Mouse (Mus musculus): ENCODE data around the gene Msi2. TPM values are rescaled to one million over a fixed set of nuclear protein-coding genes. Genes with fewer than 3 reads are reported as not detected.

Msi2 gene
- total and polyA plus RNA-seq, 2 experiments from 2014 or later: 22.1 to 94.6 TPM

DNA sequence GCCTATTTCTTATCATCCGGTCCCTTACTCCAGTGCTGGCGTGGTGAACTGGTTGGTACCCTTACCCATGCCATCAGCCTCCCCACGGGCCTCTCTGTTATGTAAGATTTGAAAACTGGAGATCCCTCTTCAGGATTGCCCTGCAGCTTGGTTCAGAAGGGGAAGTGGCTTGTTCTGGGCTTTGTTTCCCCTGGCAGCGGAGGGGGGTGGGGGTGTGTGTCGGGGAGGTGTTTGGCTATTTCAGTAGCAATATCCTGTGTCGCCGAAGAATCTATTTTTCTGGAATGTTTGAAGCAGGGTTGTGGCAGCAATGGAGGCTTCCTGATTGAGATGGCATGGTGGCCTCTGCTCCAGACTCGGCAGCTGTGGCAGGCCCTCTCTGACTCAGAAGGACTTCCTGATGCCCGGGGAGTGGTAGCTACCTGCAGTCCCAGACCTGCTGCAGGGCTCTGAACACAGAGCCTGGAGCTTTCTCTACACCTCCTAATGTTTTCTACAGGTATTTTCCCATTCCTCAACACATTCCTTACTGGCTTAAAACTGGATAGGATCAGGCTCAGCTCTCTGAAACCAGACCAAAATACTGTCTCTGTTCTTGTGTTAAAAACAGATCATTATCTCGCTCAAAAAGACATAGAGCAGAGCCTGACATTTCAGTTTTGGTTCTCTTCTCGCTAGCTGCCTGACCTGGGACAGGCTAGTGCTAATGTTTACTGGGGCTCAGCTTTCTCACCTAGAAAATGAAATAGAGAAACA lies 104.4 kb downstream of the Msi2 start:
- Histone ChIP-seq H3K9ac (replicated peaks; ENCODE audit: low read depth, low read length) (no peak overlapping the region; the same call in 1 of the 2 replicates), H3K4me3 (ENCODE audit: low read depth, low read length) (no peak overlapping the region), H3K4me2 (ENCODE audit: low read depth, low read length) (peak overlapping the region; percentile 43; the same call in 1 of the 2 replicates), H3K27ac (ENCODE audit: low read depth) (peak overlapping the region; percentile 78), H3K36me3 (replicated peaks; ENCODE audit: control insufficient read depth, insufficient read depth, low read length) (no peaks in the 10 kb centered on the region), H3K9me3 (replicated peaks; ENCODE audit: control insufficient read depth, low read length) (no peaks in the 10 kb centered on the region), H3K4me1 (ENCODE audit: control insufficient read depth, insufficient read depth) (peaks cover 43% of the 10 kb centered on the region), H3K27me3 (ENCODE audit: control insufficient read depth, insufficient read depth, low read length) (no peaks in the 10 kb centered on the region)
- DNase-seq (ENCODE audit: low spot score) (no peak), ATAC-seq (ENCODE audit: insufficient read depth, low read depth) (0 out of 2 replicates have a peak, but pooled peaks have one; percentile 10)
- TF ChIP-seq EP300 (IDR thresholded peaks at IDR 0.05; ENCODE audit: low read depth): no peak
- no peak for TF ChIP-seq CTCF (IDR thresholded peaks at IDR 0.05; ENCODE audit: low read depth)
- WGBS: 18% methylated on average over 11 of the region's 11 CpGs

- WGBS: 49% methylated on average over 6 of the region's 6 CpGs
- no peak for ATAC-seq (ENCODE audit: insufficient read depth, low read depth)
Measured at GRCm38 (mm10) chr11:88613008-88613407, 105.3 kb downstream of the Msi2 start.

GRCm38 (mm10) chr11:88612141-88612540 lies 106.2 kb downstream of the Msi2 start:
- H3K4me1 ChIP-seq (ENCODE audit: control insufficient read depth, insufficient read depth): peaks cover 54% of the 10 kb centered on the region
- no peaks in the 10 kb centered on the region for H3K9me3 ChIP-seq (replicated peaks; ENCODE audit: control insufficient read depth, low read length)
- H3K27me3 ChIP-seq (ENCODE audit: control insufficient read depth, insufficient read depth, low read length): no peaks in the 10 kb centered on the region
- WGBS: 77% methylated on average over 7 of the region's 7 CpGs
- H3K4me2 ChIP-seq (ENCODE audit: low read depth, low read length): no peak overlapping the region
- TF ChIP-seq EP300 (IDR thresholded peaks at IDR 0.05; ENCODE audit: low read depth) (no peak), CTCF (IDR thresholded peaks at IDR 0.05; ENCODE audit: low read depth) (no peak)
- no peak overlapping the region for H3K4me3 ChIP-seq (ENCODE audit: low read depth, low read length)
- no peaks in the 10 kb centered on the region for H3K36me3 ChIP-seq (replicated peaks; ENCODE audit: control insufficient read depth, insufficient read depth, low read length)
- H3K27ac ChIP-seq (ENCODE audit: low read depth): 0 out of 2 replicates have a peak overlapping the region, but pooled peaks have one; percentile 78
- no peak for ATAC-seq (ENCODE audit: insufficient read depth, low read depth)
- H3K9ac ChIP-seq (replicated peaks; ENCODE audit: low read depth, low read length): no peak overlapping the region
- no peak for DNase-seq (ENCODE audit: low spot score)

More at GRCm38 (mm10) chr11:88613008-88613407, 105.3 kb downstream of the Msi2 start:
- Histone ChIP-seq H3K9ac (replicated peaks; ENCODE audit: low read depth, low read length) (no peak overlapping the region), H3K4me3 (ENCODE audit: low read depth, low read length) (no peak overlapping the region), H3K4me1 (ENCODE audit: control insufficient read depth, insufficient read depth) (peaks cover 45% of the 10 kb centered on the region), H3K36me3 (replicated peaks; ENCODE audit: control insufficient read depth, insufficient read depth, low read length) (no peaks in the 10 kb centered on the region), H3K4me2 (ENCODE audit: low read depth, low read length) (no peak overlapping the region), H3K9me3 (replicated peaks; ENCODE audit: control insufficient read depth, low read length) (no peaks in the 10 kb centered on the region), H3K27ac (ENCODE audit: low read depth) (peak overlapping the region; percentile 78), H3K27me3 (ENCODE audit: control insufficient read depth, insufficient read depth, low read length) (no peaks in the 10 kb centered on the region)
- DNase-seq (ENCODE audit: low spot score): no peak
- no peak for TF ChIP-seq CTCF (IDR thresholded peaks at IDR 0.05; ENCODE audit: low read depth)
- TF ChIP-seq EP300 (IDR thresholded peaks at IDR 0.05; ENCODE audit: low read depth): no peak

DNA sequence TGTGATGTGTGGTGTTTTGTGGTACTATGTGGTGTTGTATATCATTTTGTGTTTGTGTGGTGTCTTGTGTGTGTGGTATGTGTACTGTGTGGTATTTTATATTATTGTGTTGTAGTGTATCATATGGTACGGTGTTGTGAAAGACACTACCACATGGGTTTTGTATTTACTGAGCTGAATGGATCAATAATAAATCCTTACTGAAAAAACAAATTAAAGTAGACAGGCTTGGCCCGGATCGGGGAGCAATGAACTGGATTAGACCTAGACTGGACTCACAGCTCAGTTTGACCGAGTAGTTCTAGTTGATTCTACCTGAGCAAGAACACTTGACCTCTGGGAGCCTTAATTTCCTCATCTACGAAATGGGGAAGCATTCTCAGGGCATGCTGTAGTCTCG lies 107.5 kb downstream of the Msi2 start:
- Histone ChIP-seq H3K9me3 (replicated peaks; ENCODE audit: control insufficient read depth, low read length) (no peaks in the 10 kb centered on the region), H3K4me3 (ENCODE audit: low read depth, low read length) (no peak overlapping the region), H3K27me3 (ENCODE audit: control insufficient read depth, insufficient read depth, low read length) (no peaks in the 10 kb centered on the region), H3K27ac (ENCODE audit: low read depth) (no peak overlapping the region), H3K4me1 (ENCODE audit: control insufficient read depth, insufficient read depth) (peaks cover 66% of the 10 kb centered on the region), H3K36me3 (replicated peaks; ENCODE audit: control insufficient read depth, insufficient read depth, low read length) (no peaks in the 10 kb centered on the region), H3K9ac (replicated peaks; ENCODE audit: low read depth, low read length) (no peak overlapping the region), H3K4me2 (ENCODE audit: low read depth, low read length) (no peak overlapping the region)
- ATAC-seq (ENCODE audit: insufficient read depth, low read depth) (no peak), DNase-seq (ENCODE audit: low spot score) (no peak)
- TF ChIP-seq CTCF (IDR thresholded peaks at IDR 0.05; ENCODE audit: low read depth): no peak
- no peak for TF ChIP-seq EP300 (IDR thresholded peaks at IDR 0.05; ENCODE audit: low read depth)
- 93% methylated on average over 6 of the region's 6 CpGs for WGBS

DNA sequence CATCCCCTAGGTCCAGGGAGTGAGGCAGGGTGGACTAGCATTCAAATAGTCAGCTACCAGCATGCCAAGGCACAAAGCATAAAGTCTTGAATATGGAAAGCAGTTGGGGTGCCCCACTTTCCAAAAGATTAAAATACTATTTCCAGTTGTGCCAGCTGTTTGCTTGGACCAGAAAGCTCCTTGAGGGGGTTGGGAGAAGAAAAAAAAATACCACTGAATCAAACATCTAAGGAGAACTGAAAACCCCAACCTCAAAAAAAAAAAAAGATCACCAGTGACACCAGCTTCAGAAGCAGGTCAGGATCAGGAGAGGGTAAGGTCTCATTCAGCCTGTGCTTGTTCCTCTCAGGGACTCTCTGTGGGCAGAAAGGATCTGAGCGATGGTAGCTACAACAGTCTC lies 108.2 kb downstream of the Msi2 start:
- H3K4me1 ChIP-seq (ENCODE audit: control insufficient read depth, insufficient read depth): peaks cover 68% of the 10 kb centered on the region
- ATAC-seq (ENCODE audit: insufficient read depth, low read depth): no peak

More for the DNA sequence above, 108.2 kb downstream of the Msi2 start:
- no peak for DNase-seq (ENCODE audit: low spot score)
- no peak overlapping the region for H3K4me2 ChIP-seq (ENCODE audit: low read depth, low read length)
- H3K9ac ChIP-seq (replicated peaks; ENCODE audit: low read depth, low read length): no peak overlapping the region
- no peak overlapping the region for H3K4me3 ChIP-seq (ENCODE audit: low read depth, low read length)
- no peaks in the 10 kb centered on the region for H3K9me3 ChIP-seq (replicated peaks; ENCODE audit: control insufficient read depth, low read length)
- no peaks in the 10 kb centered on the region for H3K27me3 ChIP-seq (ENCODE audit: control insufficient read depth, insufficient read depth, low read length)
- TF ChIP-seq EP300 (IDR thresholded peaks at IDR 0.05; ENCODE audit: low read depth) (no peak), CTCF (IDR thresholded peaks at IDR 0.05; ENCODE audit: low read depth) (no peak)
- H3K36me3 ChIP-seq (replicated peaks; ENCODE audit: control insufficient read depth, insufficient read depth, low read length): no peaks in the 10 kb centered on the region
- no peak overlapping the region for H3K27ac ChIP-seq (ENCODE audit: low read depth)
- 94% methylated on average over 1 of the region's 1 CpGs for WGBS
